Mouse (Mus musculus): ENCODE data around the gene Osbpl3. TPM values are rescaled to one million over a fixed set of nuclear protein-coding genes. Genes with fewer than 3 reads are reported as not detected.

Osbpl3 gene
- polyA plus RNA-seq, 1 experiment from 2014 or later, result 6.2 TPM

DNA sequence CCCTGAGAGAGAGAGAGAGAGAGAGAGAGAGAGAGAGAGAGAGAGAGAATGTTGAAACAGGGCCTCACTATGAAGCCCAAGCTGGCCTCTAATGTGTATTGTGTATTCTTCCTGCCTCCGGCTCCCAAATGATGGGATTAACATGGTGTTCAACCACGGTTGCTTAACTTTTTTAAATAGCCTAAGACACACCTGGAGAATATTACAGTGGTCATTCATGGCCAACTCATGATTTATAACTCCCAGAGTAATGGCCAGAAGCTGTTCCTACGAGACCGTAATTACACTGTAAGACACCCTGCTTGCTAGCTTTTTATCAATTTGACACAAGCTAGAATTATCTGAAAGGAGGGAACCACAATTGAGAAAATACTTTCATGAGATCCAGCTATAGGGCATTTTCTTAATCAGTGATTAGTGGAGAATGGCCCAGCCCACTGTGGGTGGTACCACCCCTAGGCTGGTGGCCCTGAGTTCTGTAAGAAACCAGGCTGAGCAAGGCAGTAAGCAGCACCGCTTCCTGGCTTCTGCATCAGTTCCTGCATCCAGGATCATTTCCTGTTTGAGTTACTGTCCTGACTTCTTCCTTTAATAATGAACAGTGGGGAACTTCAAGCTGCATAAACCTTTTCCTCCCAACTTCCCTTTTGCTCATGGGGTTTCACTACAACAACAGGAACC lies 115.6 kb downstream of the Osbpl3 start:
- H3K4me3 ChIP-seq (replicated peaks), result no peak overlapping the region
- no peak overlapping the region for H3K27ac ChIP-seq (replicated peaks)
- no peaks in the 10 kb centered on the region for H3K9me3 ChIP-seq (replicated peaks)
- no peak for ATAC-seq (ENCODE audit: low FRiP score)
- H3K9ac ChIP-seq (replicated peaks), result no peak overlapping the region
- no peaks in the 10 kb centered on the region for H3K36me3 ChIP-seq
- no peaks in the 10 kb centered on the region for H3K4me1 ChIP-seq
- no peak overlapping the region for H3K4me2 ChIP-seq
- 63% methylated on average over 5 of the region's 5 CpGs for WGBS
- no peaks in the 10 kb centered on the region for H3K27me3 ChIP-seq (replicated peaks)

- Histone ChIP-seq H3K27me3 (replicated peaks) (no peaks in the 10 kb centered on the region), H3K4me3 (replicated peaks) (no peak overlapping the region), H3K4me2 (no peak overlapping the region), H3K9me3 (replicated peaks) (no peaks in the 10 kb centered on the region), H3K4me1 (no peaks in the 10 kb centered on the region), H3K36me3 (no peaks in the 10 kb centered on the region), H3K27ac (replicated peaks) (no peak overlapping the region), H3K9ac (replicated peaks) (no peak overlapping the region)
- ATAC-seq (ENCODE audit: low FRiP score), result no peak
- 78% methylated on average over 6 of the region's 6 CpGs for WGBS
Measured at GRCm38 (mm10) chr6:50337431-50337830, 118.6 kb downstream of the Osbpl3 start.

GRCm38 (mm10) chr6:50336376-50336775 lies 119.6 kb downstream of the Osbpl3 start:
- H3K36me3 ChIP-seq, result no peaks in the 10 kb centered on the region
- H3K27me3 ChIP-seq (replicated peaks), result no peaks in the 10 kb centered on the region
- no peaks in the 10 kb centered on the region for H3K4me1 ChIP-seq
- H3K9me3 ChIP-seq (replicated peaks), result no peaks in the 10 kb centered on the region
- no peak overlapping the region for H3K4me3 ChIP-seq (replicated peaks)
- no peak overlapping the region for H3K4me2 ChIP-seq
- 98% methylated on average over 2 of the region's 2 CpGs for WGBS
- ATAC-seq (ENCODE audit: low FRiP score), result no peak
- H3K9ac ChIP-seq (replicated peaks), result no peak overlapping the region
- no peak overlapping the region for H3K27ac ChIP-seq (replicated peaks)

DNA sequence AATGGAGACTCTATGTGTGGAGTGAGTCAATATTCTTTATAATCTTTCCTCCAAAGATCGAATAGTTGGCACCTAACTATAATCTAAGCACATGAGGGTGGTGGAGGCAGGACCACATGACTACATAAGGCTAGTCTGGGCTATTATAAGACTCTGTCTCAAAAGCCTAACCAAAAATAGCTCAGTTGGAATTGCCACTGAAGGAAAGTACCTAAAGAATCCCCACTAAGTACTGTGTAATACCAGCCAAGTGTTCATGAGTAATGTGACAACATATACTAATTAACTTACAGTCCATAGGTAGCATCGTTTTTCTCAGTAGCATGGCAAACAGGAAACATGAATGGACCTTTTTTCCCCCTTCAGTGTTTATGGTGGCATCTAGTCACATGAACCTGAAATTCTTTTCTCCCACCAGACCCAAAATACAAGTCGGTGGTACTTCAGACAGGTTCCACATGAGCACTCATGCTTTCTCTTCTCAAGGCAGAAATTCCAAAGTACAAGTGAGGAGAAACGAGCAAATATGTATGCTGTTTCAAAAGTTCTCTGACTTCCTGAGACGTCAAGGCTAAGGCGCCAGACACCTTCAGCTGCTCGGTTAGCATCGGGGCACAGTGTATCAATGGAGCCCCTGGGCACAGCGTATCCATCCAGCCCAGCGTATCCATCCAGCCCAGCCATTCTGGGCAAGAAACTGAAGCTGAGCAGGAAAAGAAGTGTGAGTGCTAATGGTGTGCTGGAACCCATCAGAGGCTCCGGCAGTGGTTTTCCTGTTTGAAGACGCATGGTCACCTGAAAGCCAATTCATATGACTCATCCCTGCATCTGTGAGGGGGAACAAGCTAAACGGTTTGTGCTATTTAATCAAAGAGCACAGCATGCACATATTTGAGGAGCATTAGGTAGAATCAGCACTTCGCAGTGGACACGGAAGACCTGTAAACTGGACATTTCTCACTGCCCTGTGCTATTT lies 120.9 kb downstream of the Osbpl3 start:
- no peak for ATAC-seq (ENCODE audit: low FRiP score)
- 90% methylated on average over 15 of the region's 15 CpGs for WGBS

DNA sequence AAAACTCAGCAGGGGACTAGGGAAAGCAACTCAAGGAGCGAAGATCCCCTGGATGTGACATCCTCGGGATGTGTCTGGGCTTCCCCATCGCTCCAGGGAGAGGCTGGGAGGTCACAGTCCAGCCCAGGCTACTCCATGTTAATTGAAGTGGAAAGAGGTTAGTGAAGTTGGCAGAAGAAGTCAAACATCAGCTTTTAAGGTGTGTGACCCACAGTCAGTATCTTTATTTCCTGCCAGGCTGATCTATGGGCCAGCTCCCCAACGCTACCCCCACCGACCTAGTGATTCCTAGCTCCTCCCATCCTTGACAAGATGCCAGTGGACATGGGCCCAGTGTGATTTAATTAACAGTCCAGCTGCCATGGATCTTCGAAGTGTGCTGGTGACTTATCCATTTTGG lies 122.7 kb downstream of the Osbpl3 start:
- ATAC-seq (ENCODE audit: low FRiP score), result no peak
- Histone ChIP-seq H3K36me3 (no peaks in the 10 kb centered on the region), H3K4me3 (replicated peaks) (no peak overlapping the region), H3K27me3 (replicated peaks) (no peaks in the 10 kb centered on the region), H3K9ac (replicated peaks) (no peak overlapping the region), H3K4me2 (no peak overlapping the region), H3K27ac (replicated peaks) (no peak overlapping the region), H3K9me3 (replicated peaks) (no peaks in the 10 kb centered on the region), H3K4me1 (no peaks in the 10 kb centered on the region)
- 81% methylated on average over 6 of the region's 6 CpGs for WGBS

More for the DNA sequence above, 120.9 kb downstream of the Osbpl3 start:
- no peak overlapping the region for H3K9ac ChIP-seq (replicated peaks)
- no peak overlapping the region for H3K27ac ChIP-seq (replicated peaks)
- H3K9me3 ChIP-seq (replicated peaks), result no peaks in the 10 kb centered on the region
- H3K27me3 ChIP-seq (replicated peaks), result no peaks in the 10 kb centered on the region
- H3K36me3 ChIP-seq, result no peaks in the 10 kb centered on the region
- no peak overlapping the region for H3K4me3 ChIP-seq (replicated peaks)
- H3K4me1 ChIP-seq, result no peaks in the 10 kb centered on the region
- H3K4me2 ChIP-seq, result no peak overlapping the region

DNA sequence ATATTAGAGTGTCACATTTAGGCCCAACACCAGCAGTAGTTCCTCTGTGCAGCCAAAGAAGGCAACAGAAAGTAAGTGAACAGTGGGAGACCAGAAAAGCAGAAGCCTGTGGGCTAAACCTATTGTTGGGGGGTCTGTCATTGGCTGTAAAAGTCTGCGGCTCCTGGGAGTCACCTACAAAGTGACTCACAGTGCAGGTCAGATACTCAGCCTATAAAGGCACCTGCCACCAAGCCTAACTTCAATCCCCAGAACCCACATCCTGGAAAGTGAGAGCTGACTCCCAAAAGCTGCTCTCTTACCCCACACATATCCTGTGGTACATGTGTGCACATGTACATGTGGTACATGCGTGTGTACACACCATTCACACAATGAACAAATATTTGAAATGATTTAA lies 124.5 kb downstream of the Osbpl3 start:
- WGBS, result 88% methylated on average over 2 of the region's 2 CpGs
- Histone ChIP-seq H3K9ac (replicated peaks) (no peak overlapping the region), H3K4me2 (no peak overlapping the region), H3K4me3 (replicated peaks) (no peak overlapping the region), H3K27me3 (replicated peaks) (no peaks in the 10 kb centered on the region), H3K27ac (replicated peaks) (no peak overlapping the region), H3K36me3 (no peaks in the 10 kb centered on the region), H3K9me3 (replicated peaks) (no peaks in the 10 kb centered on the region), H3K4me1 (no peaks in the 10 kb centered on the region)
- no peak for ATAC-seq (ENCODE audit: low FRiP score)

DNA sequence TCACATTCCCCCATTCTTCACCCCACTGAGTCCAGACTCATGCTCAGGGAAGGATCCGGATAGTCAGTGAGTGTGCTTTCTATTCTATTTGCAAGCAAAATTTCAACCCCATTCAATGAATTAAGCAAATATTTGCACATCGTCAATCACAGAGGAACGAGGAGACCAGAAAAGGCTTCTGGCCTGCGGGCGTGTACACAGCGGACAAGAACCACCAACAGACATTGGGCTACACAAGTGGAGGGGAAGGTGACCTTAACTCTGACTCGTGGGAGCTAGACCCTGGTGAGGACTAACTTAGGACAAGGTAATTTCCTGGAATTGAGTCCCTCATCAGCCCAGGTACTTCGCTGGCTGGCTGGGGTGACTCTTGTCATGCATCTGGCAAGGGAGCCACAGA lies 126.6 kb downstream of the Osbpl3 start:
- Histone ChIP-seq H3K9ac (replicated peaks) (no peak overlapping the region), H3K27ac (replicated peaks) (no peak overlapping the region), H3K36me3 (no peaks in the 10 kb centered on the region), H3K4me1 (no peaks in the 10 kb centered on the region), H3K9me3 (replicated peaks) (no peaks in the 10 kb centered on the region), H3K4me3 (replicated peaks) (no peak overlapping the region), H3K27me3 (replicated peaks) (no peaks in the 10 kb centered on the region), H3K4me2 (no peak overlapping the region)
- 77% methylated on average over 8 of the region's 8 CpGs for WGBS
- ATAC-seq (ENCODE audit: low FRiP score), result no peak

GRCm38 (mm10) chr6:50328901-50329300 lies 127.1 kb downstream of the Osbpl3 start:
- Histone ChIP-seq H3K4me3 (replicated peaks) (no peak overlapping the region), H3K9ac (replicated peaks) (no peak overlapping the region), H3K27me3 (replicated peaks) (no peaks in the 10 kb centered on the region), H3K4me1 (no peaks in the 10 kb centered on the region), H3K9me3 (replicated peaks) (no peaks in the 10 kb centered on the region), H3K4me2 (no peak overlapping the region), H3K27ac (replicated peaks) (no peak overlapping the region), H3K36me3 (no peaks in the 10 kb centered on the region)
- WGBS, result 36% methylated on average over 7 of the region's 7 CpGs
- no peak for ATAC-seq (ENCODE audit: low FRiP score)

GRCm38 (mm10) chr6:50326192-50326591 lies 129.8 kb downstream of the Osbpl3 start:
- no peaks in the 10 kb centered on the region for H3K27me3 ChIP-seq (replicated peaks)
- no peaks in the 10 kb centered on the region for H3K36me3 ChIP-seq
- 92% methylated on average over 4 of the region's 4 CpGs for WGBS
- H3K9me3 ChIP-seq (replicated peaks), result no peaks in the 10 kb centered on the region
- ATAC-seq (ENCODE audit: low FRiP score), result no peak
- H3K4me1 ChIP-seq, result no peaks in the 10 kb centered on the region
- no peak overlapping the region for H3K4me2 ChIP-seq
- H3K4me3 ChIP-seq (replicated peaks), result no peak overlapping the region
- H3K27ac ChIP-seq (replicated peaks), result no peak overlapping the region
- H3K9ac ChIP-seq (replicated peaks), result no peak overlapping the region

DNA sequence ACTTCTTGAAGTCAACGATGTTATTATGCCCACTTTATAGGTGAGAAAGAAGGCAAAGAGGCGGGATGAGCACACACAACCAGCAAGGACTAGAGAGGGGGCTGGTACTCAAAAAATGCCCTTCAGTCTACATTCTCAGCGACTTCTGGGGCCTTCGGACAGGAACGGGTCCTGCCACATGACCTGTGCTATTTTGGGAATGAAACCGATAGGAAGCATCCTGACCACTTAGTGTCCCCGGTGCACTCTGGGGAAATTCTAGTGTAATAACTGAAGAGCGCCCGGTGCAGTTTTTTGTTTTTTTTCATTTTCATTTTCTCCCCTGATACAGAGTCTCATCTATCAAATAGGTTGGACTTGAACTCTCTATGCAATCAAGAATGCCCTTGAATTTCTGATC lies 130.5 kb downstream of the Osbpl3 start:
- no peaks in the 10 kb centered on the region for H3K27me3 ChIP-seq (replicated peaks)
- no peak for ATAC-seq (ENCODE audit: low FRiP score)
- H3K4me2 ChIP-seq, result no peak overlapping the region
- 89% methylated on average over 9 of the region's 9 CpGs for WGBS
- H3K4me3 ChIP-seq (replicated peaks), result no peak overlapping the region
- H3K27ac ChIP-seq (replicated peaks), result no peak overlapping the region
- no peaks in the 10 kb centered on the region for H3K9me3 ChIP-seq (replicated peaks)
- H3K9ac ChIP-seq (replicated peaks), result no peak overlapping the region
- H3K36me3 ChIP-seq, result no peaks in the 10 kb centered on the region; the same call in 1 of the 2 replicates
- no peaks in the 10 kb centered on the region for H3K4me1 ChIP-seq

- H3K4me3 ChIP-seq (replicated peaks), result no peak overlapping the region
- H3K4me1 ChIP-seq, result 0 out of 2 replicates have a peak, but pooled peaks cover 3% of the 10 kb centered on the region
- H3K27me3 ChIP-seq (replicated peaks), result no peaks in the 10 kb centered on the region
- H3K9ac ChIP-seq (replicated peaks), result no peak overlapping the region
- H3K9me3 ChIP-seq (replicated peaks), result no peaks in the 10 kb centered on the region
- no peak overlapping the region; the same call in 1 of the 2 replicates for H3K27ac ChIP-seq (replicated peaks)
- 60% methylated on average over 9 of the region's 9 CpGs for WGBS
- no peak for ATAC-seq (ENCODE audit: low FRiP score)
- no peak overlapping the region for H3K4me2 ChIP-seq
- no peaks in the 10 kb centered on the region; the same call in 1 of the 2 replicates for H3K36me3 ChIP-seq
Measured at GRCm38 (mm10) chr6:50322631-50323030, 133.4 kb downstream of the Osbpl3 start.

DNA sequence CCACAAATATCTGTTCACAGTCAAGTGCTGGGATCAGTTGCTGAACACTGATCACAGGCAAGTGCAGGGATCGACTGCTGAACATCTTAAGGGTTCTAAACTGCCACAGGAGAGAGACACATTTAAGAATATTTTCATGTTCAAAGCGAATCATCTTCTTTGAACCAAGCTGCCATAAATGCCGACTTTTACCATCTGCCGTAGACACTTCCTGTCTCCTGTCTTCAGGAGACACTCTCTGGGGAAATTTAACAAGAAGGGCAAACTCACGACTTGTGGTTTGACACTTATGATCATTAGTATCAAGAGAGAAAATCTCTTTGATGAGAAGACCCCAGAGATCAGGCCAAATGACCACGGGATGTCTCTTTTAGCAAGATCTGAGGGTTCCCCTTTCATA lies 134.3 kb downstream of the Osbpl3 start:
- H3K4me3 ChIP-seq (replicated peaks), result no peak overlapping the region
- H3K27ac ChIP-seq (replicated peaks), result no peak overlapping the region
- ATAC-seq (ENCODE audit: low FRiP score), result no peak
- no peak overlapping the region for H3K9ac ChIP-seq (replicated peaks)
- no peaks in the 10 kb centered on the region for H3K9me3 ChIP-seq (replicated peaks)
- no peaks in the 10 kb centered on the region for H3K27me3 ChIP-seq (replicated peaks)
- H3K4me2 ChIP-seq, result no peak overlapping the region
- WGBS, result 74% methylated on average over 6 of the region's 6 CpGs
- 0 out of 2 replicates have a peak, but pooled peaks cover 3% of the 10 kb centered on the region for H3K4me1 ChIP-seq
- H3K36me3 ChIP-seq, result no peaks in the 10 kb centered on the region; the same call in 1 of the 2 replicates

All from neural tube, embryonic 15.5 days (tissue).